Mouse (Mus musculus) G1E (cell line): Measurements from ENCODE around the gene Gse1.

Experiments
- CTCF ChIP-seq: IDR thresholded peaks from 2 replicates; pipeline ENCODE4 v1.5.1; 2012; ENCODE audit warnings: low read depth, low read length, inconsistent platforms, mixed read lengths
- GATA1 ChIP-seq: IDR thresholded peaks from 2 replicates; pipeline ENCODE4 v1.6.1; 2012; ENCODE audit warnings: borderline replicate concordance, low read length, inconsistent platforms, mixed read lengths
- POLR2AphosphoS5 ChIP-seq: IDR thresholded peaks from 2 replicates; pipeline ENCODE4 v1.6.1; 2012; ENCODE audit warnings: low read depth, low read length, inconsistent platforms; ENCODE audit not compliant: insufficient replicate concordance
- TAL1 ChIP-seq: conservative IDR thresholded peaks from 2 replicates; pipeline ENCODE4 v1.6.1; 2012; ENCODE audit warnings: low read depth, low read length, inconsistent platforms, mixed read lengths

- TF ChIP-seq CTCF (no peak), TAL1 (no peak), GATA1 (no peak), POLR2AphosphoS5 (no peak)
Observed at GRCm38 (mm10) chr8:120567731-120568130, 339.5 kb downstream of the Gse1 start.
